ENCODE assay signal across 12 mouse cellular contexts in genomic region chr11:24306101-24306500, GRCm38 (mm10).
DNase-seq lines count a peak whose midpoint lies in the region; ATAC-seq and TF ChIP-seq lines count a peak whose summit lies in the region.
"Had no signal": no experiment of that assay in that cellular context is flagged by ENCODE, and none has a peak within 500 bp of the region (broad histone marks: within the 10 kb centered on the region; RNA-seq: fewer than 3 reads in every experiment).

No protein-coding gene starts in this region.

- TF ChIP-seq CTCF in liver, postnatal 0 days (IDR thresholded peaks at IDR 0.05; ENCODE audit: low read depth): no peak

- TF ChIP-seq EP300 in liver, postnatal 0 days (IDR thresholded peaks at IDR 0.05; ENCODE audit: low read depth): no peak

- H3K4me3 ChIP-seq in hindbrain, embryonic 10.5 days: peak overlapping the region; percentile 41
- no peak overlapping the region for H3K4me3 ChIP-seq in hindbrain, embryonic 11.5 days (ENCODE audit: low read depth, low read length)
- no peak overlapping the region for H3K4me3 ChIP-seq in embryonic facial prominence, embryonic 11.5 days (ENCODE audit: low read depth, low read length)
- H3K4me3 ChIP-seq in hindbrain, embryonic 14.5 days (replicated peaks; ENCODE audit: low read length): no peak overlapping the region
- H3K4me3 ChIP-seq in liver, postnatal 0 days (ENCODE audit: low read depth, low read length): no peak overlapping the region
- H3K4me3 ChIP-seq: layer of hippocampus, adult 2 months had no signal

- H3K9me3 ChIP-seq in hindbrain, embryonic 10.5 days: peaks cover 4% of the 10 kb centered on the region; the same call in 1 of the 2 replicates
- no peaks in the 10 kb centered on the region; the same call in 1 of the 2 replicates for H3K9me3 ChIP-seq in hindbrain, embryonic 11.5 days (ENCODE audit: control insufficient read depth, low read length)
- no peaks in the 10 kb centered on the region for H3K9me3 ChIP-seq in embryonic facial prominence, embryonic 11.5 days (replicated peaks; ENCODE audit: control insufficient read depth, low read length)
- no peaks in the 10 kb centered on the region for H3K9me3 ChIP-seq in hindbrain, embryonic 14.5 days (ENCODE audit: control insufficient read depth, low read length)
- H3K9me3 ChIP-seq in liver, postnatal 0 days (ENCODE audit: low read length): no peaks in the 10 kb centered on the region

- peaks cover 20% of the 10 kb centered on the region for H3K27me3 ChIP-seq in hindbrain, embryonic 10.5 days (ENCODE audit: insufficient read depth, poor library complexity, severe bottlenecking)
- H3K27me3 ChIP-seq in hindbrain, embryonic 11.5 days (ENCODE audit: control insufficient read depth, insufficient read depth, low read length): no peaks in the 10 kb centered on the region
- H3K27me3 ChIP-seq in embryonic facial prominence, embryonic 11.5 days (ENCODE audit: control insufficient read depth, insufficient read depth, low read length): no peaks in the 10 kb centered on the region
- H3K27me3 ChIP-seq in hindbrain, embryonic 14.5 days (ENCODE audit: control insufficient read depth, insufficient read depth, low read length): 0 out of 2 replicates have a peak, but pooled peaks cover 6% of the 10 kb centered on the region
- no peaks in the 10 kb centered on the region for H3K27me3 ChIP-seq in liver, postnatal 0 days (ENCODE audit: insufficient read depth, low read length)

- H3K4me2 ChIP-seq in hindbrain, embryonic 11.5 days (replicated peaks; ENCODE audit: low read depth, low read length): no peak overlapping the region
- H3K4me2 ChIP-seq in embryonic facial prominence, embryonic 11.5 days (ENCODE audit: low read depth, low read length): peak overlapping the region; percentile 29; the same call in 1 of the 2 replicates
- H3K4me2 ChIP-seq in hindbrain, embryonic 14.5 days (replicated peaks): peak overlapping the region; percentile 46; the same call in 1 of the 2 replicates
- peak overlapping the region; percentile 45; the same call in 1 of the 2 replicates for H3K4me2 ChIP-seq in liver, postnatal 0 days (ENCODE audit: low read depth, low read length)

- WGBS in hindbrain, embryonic 10.5 days: 75% methylated on average over 2 of the region's 2 CpGs
- WGBS in hindbrain, embryonic 11.5 days: 93% methylated on average over 2 of the region's 2 CpGs
- 78% methylated on average over 2 of the region's 2 CpGs for WGBS in embryonic facial prominence, embryonic 11.5 days
- 88% methylated on average over 2 of the region's 2 CpGs for WGBS in hindbrain, embryonic 14.5 days
- WGBS in liver, postnatal 0 days (ENCODE audit: insufficient replicate concordance): 55% methylated on average over 2 of the region's 2 CpGs

- H3K4me1 ChIP-seq in hindbrain, embryonic 10.5 days (replicated peaks): peaks cover 47% of the 10 kb centered on the region
- H3K4me1 ChIP-seq in hindbrain, embryonic 11.5 days (replicated peaks; ENCODE audit: control insufficient read depth, insufficient read depth, low read length): peaks cover 10% of the 10 kb centered on the region
- peaks cover 10% of the 10 kb centered on the region for H3K4me1 ChIP-seq in embryonic facial prominence, embryonic 11.5 days (ENCODE audit: control insufficient read depth, insufficient read depth, low read length)
- H3K4me1 ChIP-seq in hindbrain, embryonic 14.5 days (replicated peaks; ENCODE audit: control insufficient read depth, insufficient read depth, low read length): peaks cover 10% of the 10 kb centered on the region; the same call in 1 of the 2 replicates
- no peaks in the 10 kb centered on the region for H3K4me1 ChIP-seq in liver, postnatal 0 days (ENCODE audit: insufficient read depth)

- H3K27ac ChIP-seq in hindbrain, embryonic 10.5 days: peak overlapping the region; percentile 87
- H3K27ac ChIP-seq in hindbrain, embryonic 11.5 days (ENCODE audit: low read depth, low read length): no peak overlapping the region
- H3K27ac ChIP-seq in embryonic facial prominence, embryonic 11.5 days (replicated peaks; ENCODE audit: low read depth, low read length): no peak overlapping the region
- H3K27ac ChIP-seq in hindbrain, embryonic 14.5 days: no peak overlapping the region
- no peak overlapping the region for H3K27ac ChIP-seq in liver, postnatal 0 days (ENCODE audit: low read depth)
- H3K27ac ChIP-seq: layer of hippocampus, adult 2 months had no signal

- DNase-seq in hindbrain, embryonic 10.5 days (ENCODE audit: low spot score): no peak
- DNase-seq in hindbrain, embryonic 11.5 days (ENCODE audit: low spot score): no peak
- no peak for DNase-seq in embryonic facial prominence, embryonic 11.5 days (ENCODE audit: low spot score)
- no peak for DNase-seq in hindbrain, embryonic 14.5 days (ENCODE audit: low spot score)
- DNase-seq in liver, postnatal 0 days: no peak
- no peak for DNase-seq in layer of hippocampus, adult 9-10 months (ENCODE audit: low spot score)
- no peak for DNase-seq in cerebellum, postnatal 14 days
- DNase-seq in frontal cortex, postnatal 36 days (ENCODE audit: low spot score in 2 of 2): no peak
- DNase-seq: adrenal gland, adult 2 months; cerebellum, adult 8-10 months; gastrocnemius, postnatal 14 days had no signal

- no peak for ATAC-seq in hindbrain, embryonic 11.5 days (ENCODE audit: low FRiP score)
- no peak for ATAC-seq in embryonic facial prominence, embryonic 11.5 days (replicated peaks; ENCODE audit: insufficient number of reproducible peaks, low FRiP score, low TSS enrichment, low read depth)
- ATAC-seq in hindbrain, embryonic 14.5 days (ENCODE audit: low FRiP score): no peak
- ATAC-seq in liver, postnatal 0 days: 0 out of 2 replicates have a peak, but pooled peaks have one; percentile 19

- no peak overlapping the region for H3K9ac ChIP-seq in hindbrain, embryonic 11.5 days (ENCODE audit: low read depth, low read length)
- no peak overlapping the region for H3K9ac ChIP-seq in embryonic facial prominence, embryonic 11.5 days (replicated peaks; ENCODE audit: low read length)
- H3K9ac ChIP-seq in hindbrain, embryonic 14.5 days: no peak overlapping the region
- H3K9ac ChIP-seq in liver, postnatal 0 days (replicated peaks): no peak overlapping the region

- no peaks in the 10 kb centered on the region for H3K36me3 ChIP-seq in hindbrain, embryonic 10.5 days
- H3K36me3 ChIP-seq in hindbrain, embryonic 11.5 days (ENCODE audit: control insufficient read depth, insufficient read depth, low read length): no peaks in the 10 kb centered on the region
- H3K36me3 ChIP-seq in embryonic facial prominence, embryonic 11.5 days (replicated peaks; ENCODE audit: control insufficient read depth, insufficient read depth, low read depth, low read length): no peaks in the 10 kb centered on the region
- H3K36me3 ChIP-seq in hindbrain, embryonic 14.5 days (replicated peaks; ENCODE audit: control insufficient read depth, insufficient read depth): no peaks in the 10 kb centered on the region
- no peaks in the 10 kb centered on the region for H3K36me3 ChIP-seq in liver, postnatal 0 days (replicated peaks; ENCODE audit: insufficient read depth, low read length)
